Mouse (Mus musculus): ENCODE data around the gene Calcb.

GRCm38 (mm10) chr7:114719381-114720131 lies 1.1 kb downstream of the Calcb start:
- TF ChIP-seq ZC3H11A (IDR thresholded peaks at IDR 0.05; ENCODE audit: borderline replicate concordance, low read depth, low read length) (peak; percentile 62; the same call in 1 of the 2 replicates), ZNF384 (IDR thresholded peaks at IDR 0.05; ENCODE audit: low read depth, low read length) (no peak)
